Mouse (Mus musculus) limb, embryonic 15.5 days (tissue): Measurements from ENCODE around the gene Adora2b. TPM values are rescaled to one million over a fixed set of nuclear protein-coding genes. Genes with fewer than 3 reads are reported as not detected.
A peak's percentile ranks its signal among the peaks of the same experiment; 100 is the strongest.

Source experiments
- ATAC-seq: fragments of 200-750 bp; cut with Nextera tagmentation; 2 replicates; pipeline ENCODE4 v1.8.0; 2017; ENCODE audit warnings: low read depth, moderate TSS enrichment; ENCODE audit not compliant: insufficient number of reproducible peaks, low FRiP score, low TSS enrichment
- H3K27ac ChIP-seq: fragments of 300-500 bp; sonication (generic); 2 replicates; pipeline ENCODE4 v1.5.1; 2015; ENCODE audit warnings: moderate library complexity, mild to moderate bottlenecking, inconsistent platforms
- H3K27me3 ChIP-seq: fragments of 300-500 bp; sonication (generic); 2 replicates; pipeline ENCODE4 v1.6.1; 2015; ENCODE audit warnings: inconsistent platforms
- H3K36me3 ChIP-seq: fragments of 300-500 bp; sonication (generic); 2 replicates; pipeline ENCODE4 v1.6.1; 2015; ENCODE audit warnings: inconsistent platforms
- H3K4me1 ChIP-seq: fragments of 300-500 bp; sonication (generic); 2 replicates; pipeline ENCODE4 v1.6.1; 2015; ENCODE audit warnings: inconsistent platforms
- H3K4me2 ChIP-seq: fragments of 300-500 bp; sonication (generic); 2 replicates; pipeline ENCODE4 v1.6.1; 2015; ENCODE audit warnings: mild to moderate bottlenecking, inconsistent platforms
- H3K4me3 ChIP-seq: fragments of 300-500 bp; sonication (generic); 2 replicates; pipeline ENCODE4 v1.5.1; 2015; ENCODE audit warnings: mild to moderate bottlenecking, inconsistent platforms
- H3K9ac ChIP-seq: fragments of 300-500 bp; sonication (generic); 2 replicates; pipeline ENCODE4 v1.6.1; 2015; ENCODE audit warnings: inconsistent platforms
- H3K9me3 ChIP-seq: fragments of 300-500 bp; sonication (generic); 2 replicates; pipeline ENCODE4 v1.6.1; 2016; ENCODE audit warnings: inconsistent platforms
- WGBS: fragments of 180-500 bp; shearing (Covaris S2); methylation state at CpG from one replicate; pipeline ENCODE4 v1.1.7; 2015; 5-methylcytosine and 5-hydroxymethylcytosine counted together
- polyA plus RNA-seq: library from polyadenylated mRNA; unstranded; fragments of >200 nt; fragmentation: Nextera tagmentation; extraction: Ambion mirVana; gene quantifications from 2 replicates; pipeline ENCODE4 v1.2.1, GENCODE M21; 2015

The Adora2b gene
- polyA plus RNA-seq = 13.9 and 14.4 TPM in 2 replicates

DNA sequence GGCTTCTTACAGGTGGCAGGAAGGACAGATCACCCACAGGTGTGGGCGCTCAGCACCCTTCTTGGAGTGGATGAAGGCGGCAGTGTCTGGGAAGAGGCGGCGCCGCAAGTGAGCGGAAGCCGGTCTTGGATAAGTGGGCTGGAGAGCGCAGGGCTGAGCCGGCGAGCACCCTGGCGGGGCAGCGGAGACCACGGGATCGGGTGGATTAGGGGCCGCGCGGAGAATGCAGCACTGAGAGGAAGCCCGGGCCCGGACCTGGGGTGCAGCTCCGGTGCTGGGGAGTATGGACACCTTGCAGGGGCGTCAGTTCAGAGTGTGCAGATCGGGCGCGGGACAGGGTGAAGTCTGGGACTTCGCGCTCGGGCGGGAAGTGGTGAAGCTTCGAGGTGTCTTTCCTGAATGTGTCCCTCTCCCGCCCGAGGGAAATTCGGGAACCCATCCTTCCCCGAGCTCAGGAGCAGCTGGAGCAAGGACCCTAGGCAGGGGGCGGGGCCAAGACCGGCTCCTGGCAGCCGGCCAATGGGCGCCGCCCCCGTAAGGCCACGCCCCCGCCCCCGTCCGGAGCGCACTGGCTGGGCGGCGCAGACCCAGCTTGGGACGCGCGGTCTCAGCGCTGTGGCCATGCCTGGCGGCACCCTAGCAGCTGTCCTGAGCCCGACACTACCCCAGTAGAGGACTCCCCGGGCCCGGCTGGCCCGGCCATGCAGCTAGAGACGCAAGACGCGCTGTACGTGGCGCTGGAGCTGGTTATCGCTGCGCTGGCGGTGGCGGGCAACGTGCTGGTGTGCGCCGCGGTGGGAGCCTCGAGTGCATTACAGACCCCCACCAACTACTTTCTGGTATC lies at the start of gene Adora2b:
Gene Adora2b, plus strand, starts transcription at position 584 of the 844 bp plus-strand sequence.
- H3K4me3 ChIP-seq = peak within 1 kb of the TSS; percentile 67
- peak within 1 kb of the TSS; percentile 54; the same call in 1 of the 2 replicates for H3K27ac ChIP-seq
- H3K9me3 ChIP-seq = no peaks in the 10 kb centered on the region
- 0 out of 2 replicates have a peak, but pooled peaks cover 11% of the 10 kb centered on the region for H3K27me3 ChIP-seq
- peak; percentile 62; the same call in 1 of the 2 replicates for ATAC-seq
- H3K36me3 ChIP-seq = no peaks in the 10 kb centered on the region
- H3K4me2 ChIP-seq = peak within 1 kb of the TSS; percentile 99
- peaks cover 45% of the 10 kb centered on the region for H3K4me1 ChIP-seq
- peak within 1 kb of the TSS; percentile 60 for H3K9ac ChIP-seq
- under 1% methylated on average over 65 of the region's 69 CpGs for WGBS

DNA sequence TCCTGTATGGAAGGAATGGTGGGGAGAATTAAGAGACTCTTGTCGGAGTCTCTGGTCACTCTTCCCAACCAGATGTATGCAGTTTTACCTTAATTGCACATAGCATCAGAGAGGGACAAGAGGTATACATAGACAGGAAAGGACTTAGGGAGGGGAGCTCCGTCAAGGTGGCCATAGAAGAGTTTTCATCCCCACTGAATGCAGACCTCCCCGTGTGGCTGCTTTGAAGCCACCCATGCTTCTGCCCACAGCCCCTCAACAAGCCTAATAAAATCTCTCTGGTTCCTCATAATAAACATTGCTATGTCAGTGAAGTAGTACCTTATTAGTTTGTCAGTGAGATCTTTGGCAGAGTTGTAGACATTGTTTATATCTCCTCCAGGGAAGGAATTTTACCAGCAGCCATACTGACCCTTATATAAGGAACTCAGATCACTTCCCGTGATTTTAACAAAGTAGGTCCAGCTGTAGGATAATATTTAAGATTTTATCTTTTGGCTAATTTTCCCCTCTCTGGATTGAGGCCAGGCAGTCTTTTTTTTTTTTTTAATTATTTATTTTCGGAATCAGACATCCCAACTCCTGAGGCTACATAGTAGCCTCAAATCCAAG lies 47.8 kb upstream of the Adora2b start:
- no peak overlapping the region for H3K9ac ChIP-seq
- WGBS = 43% methylated on average over 5 of the region's 5 CpGs
- H3K27me3 ChIP-seq = no peaks in the 10 kb centered on the region
- no peak for ATAC-seq
- H3K27ac ChIP-seq = no peak overlapping the region
- H3K4me3 ChIP-seq = no peak overlapping the region
- H3K9me3 ChIP-seq = no peaks in the 10 kb centered on the region
- H3K36me3 ChIP-seq = no peaks in the 10 kb centered on the region
- H3K4me1 ChIP-seq = peaks cover 5% of the 10 kb centered on the region; the same call in 1 of the 2 replicates
- no peak overlapping the region for H3K4me2 ChIP-seq

DNA sequence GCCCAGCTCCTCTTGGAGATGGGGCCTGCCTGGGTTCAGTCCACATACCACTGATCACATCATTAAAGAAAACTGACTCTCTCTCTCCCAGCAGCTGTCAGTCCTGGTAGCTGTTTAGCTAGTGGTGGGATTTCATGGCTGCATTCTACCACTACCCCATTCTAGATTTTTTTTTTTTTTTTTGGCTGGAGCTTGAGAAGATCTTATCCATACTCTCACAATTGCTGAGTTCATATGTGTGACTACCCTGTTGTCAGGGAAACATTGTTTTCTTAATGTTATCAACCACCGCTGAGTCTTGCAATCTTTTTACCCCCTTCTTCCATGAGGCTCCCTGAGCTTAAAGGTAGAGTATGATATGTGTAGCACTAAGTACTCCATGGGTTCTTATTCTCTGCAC lies 46.1 kb upstream of the Adora2b start:
- H3K4me2 ChIP-seq = no peak overlapping the region
- H3K4me1 ChIP-seq = peaks cover 5% of the 10 kb centered on the region; the same call in 1 of the 2 replicates
- no peaks in the 10 kb centered on the region for H3K36me3 ChIP-seq
- H3K4me3 ChIP-seq = no peak overlapping the region
- no peak for ATAC-seq
- H3K27me3 ChIP-seq = no peaks in the 10 kb centered on the region
- no peaks in the 10 kb centered on the region for H3K9me3 ChIP-seq
- H3K27ac ChIP-seq = no peak overlapping the region
- no peak overlapping the region for H3K9ac ChIP-seq
- WGBS = 95% methylated on average over 1 of the region's 1 CpGs

DNA sequence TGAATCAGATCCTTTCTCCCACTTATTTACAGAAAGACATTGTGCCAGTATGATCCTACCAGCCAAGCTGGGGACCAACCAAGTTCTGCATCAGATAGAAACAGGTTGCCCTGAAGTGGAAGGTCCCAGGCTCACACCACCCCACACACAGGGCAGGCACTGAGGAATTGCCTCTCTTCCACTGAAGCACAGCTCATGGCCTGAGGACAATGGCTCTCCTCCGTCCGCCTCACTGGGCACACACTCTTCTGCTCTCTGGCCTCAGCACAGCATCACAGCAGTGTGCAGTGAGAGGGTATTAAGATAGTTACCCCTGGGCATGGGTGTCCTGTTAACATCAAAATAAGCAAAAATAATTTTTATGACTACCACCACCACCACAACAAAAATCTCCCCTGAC lies 39.7 kb upstream of the Adora2b start:
- H3K9ac ChIP-seq = no peak overlapping the region
- H3K27me3 ChIP-seq = no peaks in the 10 kb centered on the region
- H3K9me3 ChIP-seq = no peaks in the 10 kb centered on the region
- WGBS = 82% methylated on average over 2 of the region's 2 CpGs
- no peaks in the 10 kb centered on the region for H3K4me1 ChIP-seq
- H3K36me3 ChIP-seq = no peaks in the 10 kb centered on the region
- no peak overlapping the region for H3K4me2 ChIP-seq
- no peak overlapping the region for H3K27ac ChIP-seq
- ATAC-seq = no peak
- H3K4me3 ChIP-seq = no peak overlapping the region

DNA sequence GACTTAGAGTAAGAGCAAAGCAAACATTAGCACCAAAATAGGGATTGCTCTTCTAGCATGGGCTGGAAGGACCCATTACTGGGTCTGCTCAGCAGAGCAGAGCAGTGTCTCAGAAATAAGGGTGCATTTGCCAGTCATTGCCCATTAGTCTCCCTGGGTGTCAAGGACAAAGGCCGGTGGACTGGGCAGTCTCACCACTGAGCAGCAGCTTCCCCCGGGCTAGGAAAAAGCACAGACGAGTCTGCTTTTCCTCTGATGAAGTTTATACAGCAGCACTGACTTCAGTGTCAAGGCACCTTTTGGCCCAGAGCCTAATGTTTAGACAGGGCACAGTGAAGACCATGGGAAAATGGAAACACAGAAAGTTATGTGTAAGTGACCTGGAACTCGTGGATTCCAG lies 38.9 kb upstream of the Adora2b start:
- Histone ChIP-seq H3K36me3 (no peaks in the 10 kb centered on the region), H3K9me3 (no peaks in the 10 kb centered on the region), H3K4me1 (no peaks in the 10 kb centered on the region), H3K4me3 (no peak overlapping the region), H3K27ac (no peak overlapping the region), H3K9ac (no peak overlapping the region), H3K27me3 (no peaks in the 10 kb centered on the region), H3K4me2 (no peak overlapping the region)
- no peak for ATAC-seq
- 57% methylated on average over 4 of the region's 4 CpGs for WGBS

DNA sequence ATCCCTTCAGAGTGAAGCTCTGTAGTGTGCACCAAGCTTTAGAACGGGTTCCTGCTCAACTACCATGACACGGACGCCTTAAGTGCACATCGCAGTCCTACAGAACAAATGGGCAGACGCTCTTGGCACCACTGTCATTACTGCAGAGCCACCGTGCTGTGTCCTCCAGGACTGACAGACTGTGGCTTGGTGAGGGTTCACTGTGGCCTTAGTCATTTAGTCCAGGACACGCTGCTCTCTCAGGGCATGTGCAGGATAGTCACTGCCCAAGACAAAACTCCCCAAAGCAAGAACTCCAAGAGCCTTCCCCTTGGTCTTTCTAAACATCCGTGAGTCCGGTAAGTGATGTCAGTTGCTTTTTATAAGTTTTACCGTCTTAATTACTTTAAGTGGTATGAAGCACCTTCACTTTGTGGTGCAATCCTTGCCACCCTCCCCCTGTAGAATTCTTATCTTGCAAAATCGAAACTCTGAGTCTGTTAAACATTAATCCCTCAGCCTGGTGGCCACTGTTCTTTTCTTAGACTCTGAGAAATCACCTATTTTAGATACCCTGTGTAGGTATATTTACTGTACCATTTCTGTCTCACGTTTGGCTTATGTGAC lies 35.3 kb upstream of the Adora2b start:
- Histone ChIP-seq H3K27me3 (no peaks in the 10 kb centered on the region), H3K4me2 (no peak overlapping the region), H3K4me1 (no peaks in the 10 kb centered on the region), H3K27ac (no peak overlapping the region), H3K4me3 (no peak overlapping the region), H3K9ac (no peak overlapping the region), H3K36me3 (no peaks in the 10 kb centered on the region), H3K9me3 (no peaks in the 10 kb centered on the region)
- WGBS = 87% methylated on average over 12 of the region's 12 CpGs
- no peak for ATAC-seq

DNA sequence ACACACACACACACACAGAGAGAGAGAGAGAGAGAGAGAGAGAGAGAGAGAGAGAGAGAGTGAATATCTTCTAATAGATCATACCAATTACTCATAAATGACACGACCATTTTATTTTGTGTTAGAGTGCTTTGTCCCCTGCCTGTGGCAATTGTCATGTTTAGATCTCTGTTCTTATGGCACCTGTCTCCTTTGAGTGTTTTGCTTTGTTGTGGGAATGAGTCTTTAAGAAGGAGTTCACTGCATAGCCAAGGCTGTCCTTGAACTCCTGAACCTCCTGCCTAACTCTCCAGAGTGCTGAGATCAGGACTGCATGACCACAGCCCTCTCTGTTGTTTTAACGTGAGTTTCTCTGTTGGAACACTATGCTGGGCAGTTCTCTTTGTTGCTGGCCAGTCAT lies 33.7 kb upstream of the Adora2b start:
- Histone ChIP-seq H3K9ac (no peak overlapping the region), H3K4me1 (no peaks in the 10 kb centered on the region), H3K27me3 (no peaks in the 10 kb centered on the region), H3K4me2 (no peak overlapping the region), H3K27ac (no peak overlapping the region), H3K9me3 (no peaks in the 10 kb centered on the region), H3K4me3 (no peak overlapping the region), H3K36me3 (no peaks in the 10 kb centered on the region)
- WGBS = 78% methylated on average over 2 of the region's 2 CpGs
- no peak for ATAC-seq

DNA sequence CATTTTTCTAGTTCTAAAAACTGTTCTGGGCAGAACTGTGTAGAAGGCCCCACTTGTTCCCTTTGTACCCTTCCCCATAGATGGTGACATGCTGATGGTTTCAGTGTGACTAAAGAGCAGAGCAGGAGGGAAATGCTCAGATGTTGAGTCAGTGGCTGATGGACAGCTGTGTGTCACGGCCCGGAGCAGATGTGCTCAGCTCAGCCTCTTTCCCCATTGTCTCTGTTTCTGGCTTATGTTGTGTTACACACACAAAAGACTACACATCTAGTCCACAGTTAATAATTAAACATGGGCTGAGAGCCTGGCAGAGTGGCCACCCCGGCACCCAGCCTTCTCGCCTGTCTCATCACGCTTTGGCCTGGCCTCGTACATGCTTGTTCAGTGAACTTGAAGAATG lies 31.0 kb upstream of the Adora2b start:
- ATAC-seq = no peak
- H3K9me3 ChIP-seq = no peaks in the 10 kb centered on the region
- no peaks in the 10 kb centered on the region for H3K27me3 ChIP-seq
- no peak overlapping the region for H3K4me3 ChIP-seq
- WGBS = 75% methylated on average over 6 of the region's 6 CpGs
- H3K4me1 ChIP-seq = no peaks in the 10 kb centered on the region; the same call in 1 of the 2 replicates
- no peaks in the 10 kb centered on the region for H3K36me3 ChIP-seq
- H3K9ac ChIP-seq = no peak overlapping the region
- no peak overlapping the region for H3K4me2 ChIP-seq
- H3K27ac ChIP-seq = no peak overlapping the region

DNA sequence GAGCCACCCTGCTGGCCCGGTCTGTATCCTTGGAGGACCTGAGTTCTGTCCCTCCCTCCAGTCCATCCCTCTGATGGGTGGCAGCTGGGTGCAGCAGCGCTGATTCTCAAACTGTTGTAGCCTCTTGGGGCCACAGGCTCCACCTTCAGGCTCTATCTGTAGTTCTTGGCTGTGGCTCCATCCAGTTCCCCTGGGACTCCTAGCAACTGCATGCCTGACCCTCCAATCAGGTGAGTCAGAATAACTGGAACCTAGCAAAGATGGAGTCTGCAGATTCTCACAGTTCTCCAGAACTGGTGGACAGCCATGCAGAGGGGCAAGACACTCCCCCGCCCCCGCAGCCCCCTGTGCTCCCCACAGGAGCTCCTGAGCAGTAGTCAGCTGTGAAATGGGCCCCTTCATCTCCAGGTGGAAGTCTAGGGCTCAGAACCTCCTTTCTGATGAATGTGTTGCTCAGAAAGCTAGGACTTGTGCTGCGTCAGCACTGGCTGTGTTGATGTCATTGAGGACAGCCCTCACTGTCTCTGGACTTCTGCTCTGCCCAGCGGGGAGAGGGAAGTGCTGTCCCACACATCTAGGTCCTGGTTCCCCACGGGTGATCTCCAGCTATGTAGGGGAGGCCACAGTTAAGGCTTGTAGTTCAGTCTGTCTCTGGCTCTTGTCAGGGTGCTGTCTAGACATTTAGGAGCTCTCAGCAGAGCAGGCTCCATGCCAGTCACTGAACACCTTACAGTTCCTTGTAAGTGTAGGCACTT lies 27.9 kb upstream of the Adora2b start:
- 74% methylated on average over 7 of the region's 7 CpGs for WGBS
- H3K9me3 ChIP-seq = no peaks in the 10 kb centered on the region
- H3K36me3 ChIP-seq = no peaks in the 10 kb centered on the region
- no peak for ATAC-seq
- H3K27ac ChIP-seq = no peak overlapping the region
- no peaks in the 10 kb centered on the region for H3K27me3 ChIP-seq
- no peak overlapping the region for H3K9ac ChIP-seq
- H3K4me2 ChIP-seq = no peak overlapping the region
- H3K4me1 ChIP-seq = peaks cover 6% of the 10 kb centered on the region
- no peak overlapping the region for H3K4me3 ChIP-seq

DNA sequence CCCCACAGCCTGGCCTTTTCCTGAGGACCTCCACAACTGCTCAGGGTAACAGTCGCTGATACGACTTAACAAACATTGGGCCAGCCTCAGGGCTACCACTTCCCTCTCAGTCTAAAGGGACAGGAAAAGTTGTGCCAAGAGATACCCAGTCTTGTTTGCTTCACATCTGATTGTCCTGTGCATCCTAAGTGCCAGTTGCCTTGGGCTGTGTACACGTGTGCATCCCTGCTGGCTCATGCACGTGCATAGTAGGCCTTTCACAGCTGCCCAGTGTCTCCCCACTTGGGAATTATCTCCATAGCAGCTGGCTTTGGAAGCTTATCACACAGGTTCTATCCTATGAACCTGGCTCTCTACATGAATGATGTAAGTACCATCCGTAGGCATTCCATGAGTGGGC lies 25.4 kb upstream of the Adora2b start:
- Histone ChIP-seq H3K9ac (no peak overlapping the region), H3K27ac (no peak overlapping the region), H3K9me3 (no peaks in the 10 kb centered on the region), H3K4me2 (no peak overlapping the region), H3K4me3 (no peak overlapping the region), H3K36me3 (no peaks in the 10 kb centered on the region), H3K4me1 (peaks cover 6% of the 10 kb centered on the region), H3K27me3 (no peaks in the 10 kb centered on the region)
- ATAC-seq = no peak
- 85% methylated on average over 5 of the region's 5 CpGs for WGBS

DNA sequence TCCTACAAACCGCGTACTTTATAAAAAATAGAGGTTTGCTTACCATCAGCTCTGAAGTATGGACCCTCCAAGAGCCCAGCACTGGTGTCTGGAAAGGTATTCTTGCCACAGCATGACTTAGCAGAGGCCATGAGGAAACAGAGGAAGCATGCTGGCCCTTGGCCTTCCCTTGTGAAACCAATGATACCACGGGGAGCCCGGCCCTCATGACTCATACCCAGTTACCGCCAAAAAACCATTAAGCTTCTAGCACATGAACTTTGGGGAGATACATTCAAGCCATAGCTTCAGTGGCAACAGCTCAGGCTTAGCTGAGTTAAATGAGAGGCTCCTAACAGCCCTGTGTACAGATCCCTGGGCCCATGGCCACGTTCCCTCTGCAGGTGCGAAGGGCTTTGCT lies 24.8 kb upstream of the Adora2b start:
- no peaks in the 10 kb centered on the region for H3K27me3 ChIP-seq
- no peak overlapping the region for H3K4me3 ChIP-seq
- H3K4me1 ChIP-seq = peaks cover 6% of the 10 kb centered on the region
- ATAC-seq = no peak
- WGBS = 84% methylated on average over 7 of the region's 7 CpGs
- H3K27ac ChIP-seq = no peak overlapping the region
- no peak overlapping the region for H3K4me2 ChIP-seq
- no peaks in the 10 kb centered on the region for H3K9me3 ChIP-seq
- no peak overlapping the region for H3K9ac ChIP-seq
- H3K36me3 ChIP-seq = no peaks in the 10 kb centered on the region
